ENCODE assay signal across 13 mouse cellular contexts in the genomic region with DNA sequence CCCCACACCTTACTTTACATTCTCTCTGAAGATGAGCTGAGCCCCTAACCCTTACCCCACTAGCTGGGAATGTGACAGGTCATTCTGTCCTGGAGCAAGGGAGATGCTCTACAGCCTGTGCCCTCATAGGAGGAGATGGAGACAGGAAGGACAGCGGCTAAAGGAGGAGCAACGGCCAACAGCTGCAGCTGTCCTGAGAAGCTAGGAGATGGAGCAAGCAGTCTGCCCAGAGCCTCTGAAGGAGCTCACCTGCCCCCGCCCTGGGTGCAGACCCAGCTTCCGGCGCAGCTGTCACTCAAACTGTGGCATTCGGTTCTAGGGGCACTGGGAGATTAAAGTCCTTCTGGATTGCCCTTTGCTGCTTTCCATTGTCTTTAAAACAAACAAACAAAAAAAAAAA.
A peak's percentile ranks its signal among the peaks of the same experiment; 100 is the strongest.
DNase-seq lines count a peak whose midpoint lies in the region; ATAC-seq lines count a peak whose summit lies in the region.
"Had no signal": no experiment of that assay in that cellular context is flagged by ENCODE, and none has a peak within 500 bp of the region (broad histone marks: within the 10 kb centered on the region; RNA-seq: fewer than 3 reads in every experiment).

No protein-coding gene starts in this region.

- no peak overlapping the region for H3K9ac ChIP-seq in kidney, embryonic 15.5 days
- no peak overlapping the region for H3K9ac ChIP-seq in intestine, embryonic 16.5 days (ENCODE audit: low read depth, low read length)
- H3K9ac ChIP-seq: stomach, embryonic 15.5 days had no signal

- H3K4me1 ChIP-seq in kidney, embryonic 15.5 days = peaks cover 11% of the 10 kb centered on the region
- H3K4me1 ChIP-seq in intestine, embryonic 16.5 days (ENCODE audit: control insufficient read depth, insufficient read depth, low read length) = no peaks in the 10 kb centered on the region; the same call in 1 of the 2 replicates

- no peaks in the 10 kb centered on the region for H3K36me3 ChIP-seq in kidney, embryonic 15.5 days
- H3K36me3 ChIP-seq in intestine, embryonic 16.5 days (ENCODE audit: control insufficient read depth, insufficient read depth, low read length) = no peaks in the 10 kb centered on the region
- H3K36me3 ChIP-seq: stomach, embryonic 15.5 days had no signal

- H3K4me3 ChIP-seq in kidney, embryonic 15.5 days (replicated peaks) = no peak overlapping the region
- H3K4me3 ChIP-seq in intestine, embryonic 16.5 days (ENCODE audit: low read length) = no peak overlapping the region
- H3K4me3 ChIP-seq: erythroblast, embryonic 14.5 days; gastrocnemius, adult 2 months; layer of hippocampus, adult 2 months; stomach, embryonic 15.5 days had no signal

- H3K4me2 ChIP-seq in kidney, embryonic 15.5 days = no peak overlapping the region
- no peak overlapping the region for H3K4me2 ChIP-seq in intestine, embryonic 16.5 days (ENCODE audit: low read depth, low read length)
- H3K4me2 ChIP-seq: stomach, embryonic 15.5 days had no signal

- peak; percentile 43; the same call in 1 of the 2 replicates for ATAC-seq in kidney, embryonic 15.5 days (replicated peaks; ENCODE audit: low FRiP score)
- peak; percentile 57 for ATAC-seq in intestine, embryonic 16.5 days

- 0 out of 2 replicates have a peak, but pooled peaks cover 3% of the 10 kb centered on the region for H3K9me3 ChIP-seq in kidney, embryonic 15.5 days (replicated peaks)
- peaks cover 5% of the 10 kb centered on the region; the same call in 1 of the 2 replicates for H3K9me3 ChIP-seq in intestine, embryonic 16.5 days (ENCODE audit: control insufficient read depth, low read length)
- H3K9me3 ChIP-seq: stomach, embryonic 15.5 days had no signal

- H3K27ac ChIP-seq in kidney, embryonic 15.5 days = no peak overlapping the region
- H3K27ac ChIP-seq in intestine, embryonic 16.5 days (ENCODE audit: low read length) = no peak overlapping the region
- H3K27ac ChIP-seq: gastrocnemius, adult 2 months; layer of hippocampus, adult 2 months; stomach, embryonic 15.5 days had no signal

- DNase-seq in kidney, adult 8-10 months = no peak
- DNase-seq in thymus, postnatal 0 days (ENCODE audit: low spot score) = peak; percentile 71
- no peak for DNase-seq in thymus, postnatal 10 days (ENCODE audit: low spot score in 2 of 2)
- DNase-seq in yolk sac, embryonic 10.5 days (ENCODE audit: low spot score) = peak; percentile 77
- DNase-seq in gastrocnemius, postnatal 4 days (ENCODE audit: low spot score in 2 of 2) = no peak
- no peak for DNase-seq in Muller cell, postnatal 12 days (ENCODE audit: inconsistent ontology term)
- DNase-seq: adrenal gland, postnatal 14 days; gastrocnemius, adult 2 months had no signal

- WGBS in kidney, embryonic 15.5 days = 29% methylated on average over 6 of the region's 6 CpGs
- 23% methylated on average over 6 of the region's 6 CpGs for WGBS in intestine, embryonic 16.5 days

- H3K27me3 ChIP-seq in kidney, embryonic 15.5 days = no peaks in the 10 kb centered on the region
- H3K27me3 ChIP-seq in intestine, embryonic 16.5 days (replicated peaks; ENCODE audit: control insufficient read depth, insufficient read depth, low read length) = no peaks in the 10 kb centered on the region
- H3K27me3 ChIP-seq: stomach, embryonic 15.5 days had no signal

Comparison
In these comparisons a context has a peak if more than half of its experiments do, and no peak if none do; other contexts are left out.
1. DNase-seq: peak in thymus, postnatal 0 days (single experiment) and yolk sac, embryonic 10.5 days (single experiment); none in kidney, adult 8-10 months (0 of 2), thymus, postnatal 10 days (0 of 2), gastrocnemius, postnatal 4 days (0 of 2) and Muller cell, postnatal 12 days (single experiment).